Mouse (Mus musculus) spleen, adult 2 months (tissue): ENCODE results near the gene Itga9. TPM values are rescaled to one million over a fixed set of nuclear protein-coding genes. Genes with fewer than 3 reads are reported as not detected.
A peak's percentile ranks its signal among the peaks of the same experiment; 100 is the strongest.

Experiments used
- DNase-seq, 2 experiments: peaks; one replicate each; pipeline versions ENCODE4 v3.0.0 to v3.0.0-alpha.2; 2012 to 2021; ENCODE audit warnings: low spot score in 2 of 2, low read depth in 1 of 2
- H3K27ac ChIP-seq: fragments of 200-500 bp; 2 replicates; pipeline ENCODE4 v1.5.1; 2012; ENCODE audit warnings: low read length, inconsistent platforms; ENCODE audit not compliant: insufficient read depth
- H3K27me3 ChIP-seq: fragments of 200-500 bp; 2 replicates; pipeline ENCODE4 v1.6.1; 2012; ENCODE audit warnings: mild to moderate bottlenecking, moderate library complexity, low read length, inconsistent platforms; ENCODE audit not compliant: control insufficient read depth, insufficient read depth
- H3K36me3 ChIP-seq: fragments of 200-500 bp; 2 replicates; pipeline ENCODE4 v1.6.1; 2012; ENCODE audit warnings: mild to moderate bottlenecking, low read length, inconsistent platforms; ENCODE audit not compliant: control insufficient read depth, insufficient read depth
- H3K4me1 ChIP-seq: fragments of 200-500 bp; 2 replicates; pipeline ENCODE4 v1.6.1; 2011; ENCODE audit warnings: inconsistent platforms; ENCODE audit not compliant: control insufficient read depth, insufficient read depth, insufficient read length
- H3K4me3 ChIP-seq: fragments of 200-500 bp; 2 replicates; pipeline ENCODE4 v1.5.1; 2011; ENCODE audit warnings: mild to moderate bottlenecking, inconsistent platforms; ENCODE audit not compliant: insufficient read depth, insufficient read length; ENCODE audit errors: extremely low read depth
- CTCF ChIP-seq: fragments of 200-500 bp; IDR thresholded peaks from 2 replicates; pipeline ENCODE4 v1.5.1; 2011; ENCODE audit warnings: mild to moderate bottlenecking, inconsistent platforms; ENCODE audit not compliant: insufficient read depth, insufficient read length, insufficient replicate concordance; ENCODE audit errors: extremely low read depth
- POLR2A ChIP-seq: fragments of 200-500 bp; IDR thresholded peaks from 2 replicates; pipeline ENCODE4 v1.6.1; 2011; ENCODE audit warnings: low read depth, low read length, inconsistent platforms
- WGBS: fragments of 180-500 bp; shearing (Covaris S2); methylation state at CpG from one replicate; pipeline ENCODE4 v1.1.7; 2018; 5-methylcytosine and 5-hydroxymethylcytosine counted together
- polyA plus RNA-seq: library from polyadenylated mRNA; depleted of rRNA; stranded (reverse); fragments of >200 nt; gene quantifications from 2 replicates; pipeline ENCODE4 v1.2.3, GENCODE M21; 2012

The Itga9 gene
- polyA plus RNA-seq, 1 experiment, result 11.8 TPM

GRCm38 (mm10) chr9:118658159-118658558, 51.7 kb downstream of the Itga9 start:
- Histone ChIP-seq H3K27me3 (no peaks in the 10 kb centered on the region), H3K4me1 (peaks cover 25% of the 10 kb centered on the region; the same call in 1 of the 2 replicates), H3K36me3 (no peaks in the 10 kb centered on the region), H3K4me3 (no peak overlapping the region), H3K27ac (no peak overlapping the region)
- no peak for DNase-seq
- WGBS, result 85% methylated on average over 7 of the region's 7 CpGs
- TF ChIP-seq POLR2A (no peak), CTCF (no peak)

- WGBS, result 77% methylated on average over 5 of the region's 5 CpGs
- Histone ChIP-seq H3K4me1 (peaks cover 17% of the 10 kb centered on the region; the same call in 1 of the 2 replicates), H3K36me3 (no peaks in the 10 kb centered on the region), H3K27me3 (no peaks in the 10 kb centered on the region), H3K4me3 (no peak overlapping the region), H3K27ac (no peak overlapping the region)
- no peak for TF ChIP-seq CTCF
- TF ChIP-seq POLR2A, result no peak
- DNase-seq, result no peak
These were observed 53.3 kb downstream of the Itga9 start for GRCm38 (mm10) chr9:118659809-118660208.

GRCm38 (mm10) chr9:118660259-118660658, 53.8 kb downstream of the Itga9 start:
- no peaks in the 10 kb centered on the region for H3K36me3 ChIP-seq
- WGBS, result 90% methylated on average over 7 of the region's 7 CpGs
- no peak for TF ChIP-seq CTCF
- TF ChIP-seq POLR2A, result no peak
- peaks cover 12% of the 10 kb centered on the region; the same call in 1 of the 2 replicates for H3K4me1 ChIP-seq
- H3K27me3 ChIP-seq, result no peaks in the 10 kb centered on the region
- no peak overlapping the region for H3K4me3 ChIP-seq
- no peak for DNase-seq
- no peak overlapping the region for H3K27ac ChIP-seq

GRCm38 (mm10) chr9:118662026-118662425, 55.5 kb downstream of the Itga9 start:
- WGBS, result 51% methylated on average over 8 of the region's 8 CpGs
- DNase-seq, result no peak
- Histone ChIP-seq H3K27ac (0 out of 2 replicates have a peak overlapping the region, but pooled peaks have one; percentile 24), H3K4me3 (no peak overlapping the region), H3K36me3 (no peaks in the 10 kb centered on the region), H3K27me3 (no peaks in the 10 kb centered on the region), H3K4me1 (peaks cover 12% of the 10 kb centered on the region; the same call in 1 of the 2 replicates)
- no peak for TF ChIP-seq CTCF
- no peak for TF ChIP-seq POLR2A

- peak overlapping the region; percentile 24; the same call in 1 of the 2 replicates for H3K27ac ChIP-seq
- H3K27me3 ChIP-seq, result no peaks in the 10 kb centered on the region
- peak in 1 of 2 experiments; percentile 14 for DNase-seq
- 54% methylated on average over 10 of the region's 10 CpGs for WGBS
- no peaks in the 10 kb centered on the region for H3K36me3 ChIP-seq
- TF ChIP-seq CTCF (no peak), POLR2A (no peak)
- peaks cover 12% of the 10 kb centered on the region; the same call in 1 of the 2 replicates for H3K4me1 ChIP-seq
- no peak overlapping the region for H3K4me3 ChIP-seq
These were observed 56.0 kb downstream of the Itga9 start for GRCm38 (mm10) chr9:118662476-118662875.

GRCm38 (mm10) chr9:118663938-118664337, 57.4 kb downstream of the Itga9 start:
- no peak overlapping the region for H3K4me3 ChIP-seq
- TF ChIP-seq CTCF (no peak), POLR2A (no peak)
- no peaks in the 10 kb centered on the region for H3K36me3 ChIP-seq
- peaks cover 13% of the 10 kb centered on the region; the same call in 1 of the 2 replicates for H3K4me1 ChIP-seq
- H3K27ac ChIP-seq, result no peak overlapping the region
- no peak for DNase-seq
- WGBS, result 79% methylated on average over 6 of the region's 6 CpGs
- no peaks in the 10 kb centered on the region for H3K27me3 ChIP-seq

- no peak for TF ChIP-seq CTCF
- no peak for TF ChIP-seq POLR2A
- Histone ChIP-seq H3K36me3 (no peaks in the 10 kb centered on the region), H3K4me1 (peaks cover 21% of the 10 kb centered on the region; the same call in 1 of the 2 replicates), H3K27ac (no peak overlapping the region), H3K27me3 (no peaks in the 10 kb centered on the region), H3K4me3 (no peak overlapping the region)
- 69% methylated on average over 3 of the region's 3 CpGs for WGBS
- no peak for DNase-seq
These were observed 59.6 kb downstream of the Itga9 start for GRCm38 (mm10) chr9:118666069-118666468.
